Mouse (Mus musculus): Measurements from ENCODE around the gene Pcdh18.

Pcdh18 gene

DNA sequence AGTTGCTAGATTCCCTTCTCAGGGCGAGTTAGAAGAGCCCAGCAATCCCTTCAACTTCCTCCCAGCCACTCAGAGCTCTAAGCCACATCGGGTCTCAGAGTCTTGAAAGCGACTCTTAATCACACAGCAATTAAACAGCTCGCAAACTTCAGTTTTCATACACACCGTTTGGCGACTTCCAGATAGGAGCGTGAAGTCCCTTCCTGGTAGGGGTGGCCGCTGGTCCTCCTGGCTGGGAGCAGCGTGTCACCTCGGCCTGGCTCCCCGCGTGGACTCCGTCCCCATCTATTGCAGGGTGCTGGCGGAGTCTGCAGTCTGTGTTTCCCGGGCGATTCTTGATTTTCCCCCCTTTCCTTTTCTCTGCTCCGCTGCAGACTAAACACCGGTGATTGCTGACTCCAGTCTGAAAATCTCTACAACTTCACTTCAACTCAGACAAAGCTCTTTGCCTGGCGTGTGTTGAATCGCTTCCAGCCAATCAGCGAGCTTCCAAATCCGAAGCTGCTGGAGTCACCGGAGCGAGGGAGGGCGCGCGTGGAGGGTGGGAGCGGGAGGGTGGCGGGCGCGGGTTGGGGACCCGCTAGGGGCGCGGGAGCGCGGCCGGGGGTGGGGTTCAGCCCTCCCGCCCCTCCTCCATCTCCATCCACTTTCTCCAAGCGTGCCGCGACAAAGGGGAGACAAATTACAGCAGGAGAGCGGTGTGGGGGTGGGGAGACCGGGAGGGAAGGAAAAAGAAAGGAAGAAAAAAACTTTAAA, at the start of gene Pcdh18:
TSS of gene Pcdh18 (minus strand) at position 456 of the 756 bp plus-strand sequence.
- no peak for DNase-seq

DNA sequence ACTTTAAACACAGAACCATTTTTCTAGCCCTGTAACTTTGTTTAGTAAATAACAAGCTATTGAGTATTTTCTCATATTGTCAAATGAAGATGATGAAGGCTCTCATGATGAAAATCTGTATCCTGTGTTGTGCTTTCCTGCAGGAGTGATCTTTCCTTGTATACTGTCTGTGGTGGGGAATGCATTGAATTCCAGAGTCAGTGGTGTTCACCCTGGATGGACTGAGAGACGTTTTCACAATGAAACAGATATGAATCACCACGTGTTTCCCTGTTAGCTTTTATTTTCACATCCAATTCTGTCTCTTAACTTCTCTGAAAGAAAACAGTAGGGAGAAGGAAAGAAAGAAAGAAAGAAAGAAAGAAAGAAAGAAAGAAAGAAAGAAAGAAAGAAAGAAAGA, 49.7 kb upstream of the Pcdh18 start:
- DNase-seq: no peak

- no peak for DNase-seq
Measured at GRCm38 (mm10) chr3:49805511-49805910, 48.4 kb upstream of the Pcdh18 start.

DNA sequence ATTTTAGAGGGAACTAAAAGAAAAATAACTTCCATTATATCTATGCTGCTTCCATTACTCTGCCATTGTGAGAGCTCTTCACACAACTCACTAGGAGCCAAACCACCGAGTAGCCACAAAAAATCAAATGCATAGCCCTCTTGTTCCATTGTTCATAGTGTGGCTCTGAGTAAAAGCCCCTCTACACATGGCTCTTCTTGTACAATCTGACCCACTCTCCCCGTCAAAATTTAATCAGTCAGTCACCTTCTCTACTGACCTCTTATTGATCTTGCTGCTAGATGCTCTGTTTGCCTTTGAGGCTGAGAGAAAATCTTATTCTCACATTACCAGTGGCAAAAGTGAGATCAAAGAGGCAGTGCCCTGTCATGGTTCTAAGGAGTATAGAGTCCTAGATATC, 31.2 kb upstream of the Pcdh18 start:
- DNase-seq: no peak

GRCm38 (mm10) chr3:49787719-49788118, 30.6 kb upstream of the Pcdh18 start:
- DNase-seq: no peak

DNA sequence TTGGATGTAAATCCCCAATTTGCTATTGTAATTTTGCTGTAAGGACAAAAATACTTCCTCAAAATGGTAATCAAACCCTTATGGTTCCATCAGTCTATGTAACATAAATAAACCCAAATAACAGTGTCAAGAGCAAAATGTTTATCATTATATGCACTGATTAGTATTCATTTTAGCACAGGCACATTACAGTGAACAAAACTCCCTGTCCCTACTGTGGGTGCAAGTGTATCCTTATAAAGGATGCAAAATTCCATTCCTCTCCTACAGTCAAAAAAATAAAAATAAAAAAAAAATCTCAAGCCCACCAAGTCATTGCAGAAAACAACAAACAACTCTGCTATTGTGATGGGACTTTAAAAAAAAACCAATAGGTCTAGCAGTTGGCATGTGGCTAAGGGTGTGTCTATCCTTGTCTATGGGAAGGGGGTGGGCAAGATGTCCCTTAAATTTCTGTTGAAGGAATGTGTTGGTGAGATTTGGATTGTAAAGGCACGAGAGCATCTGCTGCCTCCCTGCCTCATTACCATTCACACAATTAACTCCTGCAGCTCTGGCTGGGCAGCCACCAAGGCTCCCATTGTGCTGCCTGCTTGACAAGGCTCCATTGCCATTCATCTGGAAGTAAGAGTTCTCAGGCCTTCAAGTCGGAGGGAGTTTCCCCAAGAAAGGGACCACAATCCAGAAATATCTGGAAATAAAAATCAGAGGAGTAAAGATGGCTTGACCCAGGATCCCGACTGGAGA, 12.0 kb upstream of the Pcdh18 start:
- no peak for DNase-seq

GRCm38 (mm10) chr3:49762711-49763110, 5.6 kb upstream of the Pcdh18 start:
- DNase-seq: no peak

- no peak for DNase-seq
Measured at GRCm38 (mm10) chr3:49761971-49762370, 4.8 kb upstream of the Pcdh18 start.

DNA sequence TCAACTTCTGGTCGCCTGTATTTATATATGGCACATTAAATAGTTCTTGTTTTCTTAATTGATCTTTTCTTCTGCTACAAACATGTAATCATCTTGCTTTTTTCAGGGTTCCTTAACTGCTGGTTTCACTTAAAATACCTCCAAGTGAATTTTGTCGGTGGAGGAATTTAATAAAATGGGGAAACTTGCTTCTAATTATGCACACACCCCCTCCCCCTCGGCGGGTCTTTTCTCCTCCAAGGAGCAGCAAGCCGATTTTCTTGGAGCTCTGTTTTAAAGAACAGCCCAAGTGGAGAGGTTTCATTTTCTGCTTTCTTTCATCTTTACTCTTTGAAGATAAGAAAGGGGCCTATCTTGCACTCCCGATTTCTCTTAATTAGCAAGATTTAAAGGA, 498 bp upstream of the Pcdh18 start:
- DNase-seq: no peak

DNA sequence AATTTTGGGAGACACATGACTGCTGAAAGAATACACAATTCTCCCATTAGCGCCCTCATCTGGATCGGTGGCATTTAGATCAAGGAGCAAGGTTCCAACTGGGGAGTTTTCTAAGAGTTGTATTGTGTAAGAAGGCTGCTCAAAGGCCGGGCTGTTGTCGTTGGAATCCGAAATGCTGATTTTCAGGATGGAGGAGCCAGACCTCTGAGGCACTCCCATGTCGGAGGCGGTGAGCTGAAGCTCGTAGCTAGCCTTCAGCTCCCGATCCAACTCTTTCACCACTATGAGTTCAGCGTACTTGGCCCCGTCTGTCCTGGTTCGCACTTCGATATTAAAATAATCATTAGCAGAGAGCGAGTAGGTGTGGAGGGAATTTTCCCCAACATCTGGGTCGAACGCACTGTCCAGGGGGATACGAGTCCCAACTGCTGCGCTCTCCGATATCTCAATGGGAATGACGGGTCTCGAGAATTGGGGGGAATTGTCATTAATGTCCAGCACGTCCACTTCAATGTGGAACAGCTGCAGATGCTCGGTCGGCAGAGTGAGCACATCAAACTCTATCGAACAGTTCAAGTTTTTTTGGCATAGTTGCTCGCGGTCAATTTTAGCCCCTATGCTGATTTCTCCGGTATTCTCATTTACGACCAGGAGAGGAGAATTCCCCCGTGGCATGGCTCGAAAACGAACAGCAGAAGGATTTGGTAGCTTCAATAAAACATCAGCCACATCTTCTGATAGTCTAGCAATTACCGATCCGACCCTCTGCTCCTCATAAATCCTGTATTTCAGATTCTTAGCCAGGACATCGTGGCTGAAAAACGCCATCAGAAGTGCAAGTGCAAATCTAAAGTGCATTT, 909 bp downstream of the Pcdh18 start:
- DNase-seq: no peak

- no peak for DNase-seq
Measured at GRCm38 (mm10) chr3:49752766-49753165, 4.4 kb downstream of the Pcdh18 start.

- DNase-seq: no peak
Measured at GRCm38 (mm10) chr3:49749491-49750284, 7.4 kb downstream of the Pcdh18 start.

GRCm38 (mm10) chr3:49748054-49748453, 9.1 kb downstream of the Pcdh18 start:
- no peak for DNase-seq

DNA sequence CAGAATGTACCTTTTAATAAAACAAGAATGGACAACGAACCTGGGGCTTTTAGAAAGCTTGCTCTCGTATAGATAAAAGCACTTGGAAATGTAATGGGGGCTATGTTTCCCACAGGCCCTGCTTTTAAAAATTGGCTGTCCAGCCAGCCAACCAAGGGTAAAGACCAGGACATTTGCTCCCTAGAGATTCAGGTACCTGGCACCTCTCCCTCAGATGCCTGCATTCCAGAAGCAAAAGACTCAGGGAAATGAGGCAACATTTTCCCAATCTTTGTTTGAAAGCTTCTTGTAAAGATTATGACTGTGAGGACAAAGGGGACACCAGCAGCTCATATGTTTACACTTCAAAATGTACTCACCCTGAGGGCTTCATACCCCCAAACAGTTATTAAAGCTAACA, 18.1 kb downstream of the Pcdh18 start:
- DNase-seq: no peak

- no peak for DNase-seq
Measured at GRCm38 (mm10) chr3:49738531-49738930, 18.6 kb downstream of the Pcdh18 start.

DNA sequence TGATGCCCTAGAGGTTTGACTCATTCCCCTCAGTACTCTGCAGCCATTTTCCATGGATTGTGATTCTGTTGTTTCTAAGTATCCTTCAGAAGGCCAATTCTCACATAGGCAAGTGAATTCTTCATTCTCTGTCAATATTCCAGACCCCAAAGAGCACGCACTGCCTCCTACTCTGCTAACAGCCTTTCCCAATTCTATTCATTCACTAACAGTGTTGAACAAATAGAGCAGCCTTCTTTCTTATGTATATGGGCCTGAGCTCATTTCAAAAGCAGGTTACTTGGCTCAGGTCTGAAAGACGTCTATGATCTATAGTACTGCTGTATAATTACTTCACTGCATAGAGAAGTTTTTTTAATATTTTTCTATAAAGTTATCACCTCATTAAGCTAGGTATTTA, 50.6 kb downstream of the Pcdh18 start:
- DNase-seq: no peak

- no peak for DNase-seq
Measured at GRCm38 (mm10) chr3:49699951-49700350, 57.2 kb downstream of the Pcdh18 start.
